Mouse (Mus musculus): Measurements from ENCODE around the gene Gpbar1. TPM values are rescaled to one million over a fixed set of nuclear protein-coding genes. Genes with fewer than 3 reads are reported as not detected.

Gene Gpbar1
- polyA plus RNA-seq, 1 experiment: not detected

DNA sequence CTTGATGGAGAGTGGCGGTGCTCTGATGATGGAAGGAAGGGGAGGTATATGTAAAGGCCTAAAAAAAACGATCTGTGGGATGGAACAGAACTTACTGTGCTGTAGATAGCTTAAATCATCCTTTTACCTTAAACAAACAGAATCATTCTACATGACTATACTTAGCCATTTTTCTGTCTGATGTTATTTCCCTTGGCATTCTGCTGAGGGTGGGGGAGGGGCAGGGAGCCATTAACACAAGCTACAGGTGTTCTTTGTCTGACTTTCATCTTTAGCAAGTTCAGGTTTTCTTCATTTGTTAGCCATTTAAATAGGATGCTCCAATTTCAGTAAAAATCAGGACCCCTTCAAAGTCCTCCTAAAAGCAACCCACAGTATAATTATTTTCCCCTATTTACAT, 32.8 kb upstream of the Gpbar1 start:
- no peaks in the 10 kb centered on the region for H3K27me3 ChIP-seq (ENCODE audit: control insufficient read depth, insufficient read depth, insufficient read length)
- no peak overlapping the region for H3K4me3 ChIP-seq (ENCODE audit: insufficient read depth, poor library complexity, severe bottlenecking)
- H3K79me2 ChIP-seq (ENCODE audit: control insufficient read depth, insufficient read depth): peaks cover 91% of the 10 kb centered on the region
- H3K36me3 ChIP-seq (ENCODE audit: control insufficient read depth, insufficient read depth): peaks cover 46% of the 10 kb centered on the region
- H3ac ChIP-seq (ENCODE audit: control insufficient read depth, insufficient read length, low read depth): no peak overlapping the region
- TF ChIP-seq CEBPB (IDR thresholded peaks at IDR 0.05; ENCODE audit: low read depth) (no peak), MYOG (IDR thresholded peaks at IDR 0.05; ENCODE audit: control insufficient read depth, extremely low read depth, insufficient read length) (no peak), MAX (IDR thresholded peaks at IDR 0.05) (no peak), MYOD1 (IDR thresholded peaks at IDR 0.05; ENCODE audit: control insufficient read depth, insufficient read length, low read depth) (no peak), CTCF (IDR thresholded peaks at IDR 0.05; ENCODE audit: control insufficient read depth, insufficient read depth, insufficient read length) (no peak), USF1 (IDR thresholded peaks at IDR 0.05; ENCODE audit: low read depth) (no peak), FOSL1 (IDR thresholded peaks at IDR 0.05; ENCODE audit: insufficient read depth, low read length, poor library complexity, severe bottlenecking) (no peak)
- H3K79me3 ChIP-seq (ENCODE audit: low read depth): peaks cover 77% of the 10 kb centered on the region

DNA sequence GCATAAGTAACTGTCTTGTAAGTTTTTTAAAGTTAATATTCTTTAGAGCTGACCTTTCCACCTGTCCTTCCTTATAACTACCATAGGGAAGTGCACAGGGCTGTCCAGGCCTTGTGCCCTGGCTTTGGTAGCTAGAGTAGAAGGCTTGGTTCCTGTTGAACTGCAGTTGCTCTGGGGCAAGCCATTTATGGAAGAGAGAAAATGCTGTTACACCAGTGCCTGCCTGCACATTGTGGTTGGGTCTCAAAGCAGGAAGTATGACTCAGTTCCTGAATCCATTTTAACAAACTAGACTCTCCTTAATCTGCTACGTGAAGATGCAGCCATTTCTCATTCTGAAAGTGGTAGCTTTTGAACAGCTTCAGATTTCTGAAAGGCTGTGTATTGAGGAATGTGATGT, 29.6 kb upstream of the Gpbar1 start:
- no peaks in the 10 kb centered on the region for H3K27me3 ChIP-seq (ENCODE audit: control insufficient read depth, insufficient read depth, insufficient read length)
- no peak overlapping the region for H3ac ChIP-seq (ENCODE audit: control insufficient read depth, insufficient read length, low read depth)
- no peak overlapping the region for H3K4me3 ChIP-seq (ENCODE audit: insufficient read depth, poor library complexity, severe bottlenecking)
- peaks cover 74% of the 10 kb centered on the region for H3K79me2 ChIP-seq (ENCODE audit: control insufficient read depth, insufficient read depth)
- TF ChIP-seq MYOD1 (IDR thresholded peaks at IDR 0.05; ENCODE audit: control insufficient read depth, insufficient read length, low read depth) (peak; percentile 69), MAX (IDR thresholded peaks at IDR 0.05) (no peak)
- peaks cover 48% of the 10 kb centered on the region for H3K79me3 ChIP-seq (ENCODE audit: low read depth)
- peaks cover 68% of the 10 kb centered on the region for H3K36me3 ChIP-seq (ENCODE audit: control insufficient read depth, insufficient read depth)

GRCm38 (mm10) chr1:74249331-74249980, 28.9 kb upstream of the Gpbar1 start:
- H3K27me3 ChIP-seq (ENCODE audit: control insufficient read depth, insufficient read depth, insufficient read length): no peaks in the 10 kb centered on the region
- H3K4me3 ChIP-seq (ENCODE audit: insufficient read depth, poor library complexity, severe bottlenecking): no peak overlapping the region
- peaks cover 74% of the 10 kb centered on the region for H3K36me3 ChIP-seq (ENCODE audit: control insufficient read depth, insufficient read depth)
- no peak for TF ChIP-seq FOSL1 (IDR thresholded peaks at IDR 0.05; ENCODE audit: insufficient read depth, low read length, poor library complexity, severe bottlenecking)
- no peak for TF ChIP-seq CTCF (IDR thresholded peaks at IDR 0.05; ENCODE audit: control insufficient read depth, insufficient read depth, insufficient read length)
- TF ChIP-seq USF1 (IDR thresholded peaks at IDR 0.05; ENCODE audit: low read depth): no peak
- no peak for TF ChIP-seq MYOD1 (IDR thresholded peaks at IDR 0.05; ENCODE audit: control insufficient read depth, insufficient read length, low read depth)
- TF ChIP-seq CEBPB (IDR thresholded peaks at IDR 0.05; ENCODE audit: low read depth): no peak
- no peak for TF ChIP-seq MAX (IDR thresholded peaks at IDR 0.05)
- TF ChIP-seq MYOG (IDR thresholded peaks at IDR 0.05; ENCODE audit: control insufficient read depth, extremely low read depth, insufficient read length): no peak
- H3ac ChIP-seq (ENCODE audit: control insufficient read depth, insufficient read length, low read depth): peak overlapping the region; percentile 40
- peaks cover 41% of the 10 kb centered on the region for H3K79me3 ChIP-seq (ENCODE audit: low read depth)
- H3K79me2 ChIP-seq (ENCODE audit: control insufficient read depth, insufficient read depth): peaks cover 67% of the 10 kb centered on the region

- H3K79me3 ChIP-seq (ENCODE audit: low read depth): peaks cover 37% of the 10 kb centered on the region
- no peak overlapping the region for H3ac ChIP-seq (ENCODE audit: control insufficient read depth, insufficient read length, low read depth)
- H3K79me2 ChIP-seq (ENCODE audit: control insufficient read depth, insufficient read depth): peaks cover 61% of the 10 kb centered on the region
- no peak for TF ChIP-seq USF1 (IDR thresholded peaks at IDR 0.05; ENCODE audit: low read depth)
- no peak for TF ChIP-seq FOSL1 (IDR thresholded peaks at IDR 0.05; ENCODE audit: insufficient read depth, low read length, poor library complexity, severe bottlenecking)
- no peak for TF ChIP-seq CEBPB (IDR thresholded peaks at IDR 0.05; ENCODE audit: low read depth)
- TF ChIP-seq MYOG (IDR thresholded peaks at IDR 0.05; ENCODE audit: control insufficient read depth, extremely low read depth, insufficient read length): no peak
- TF ChIP-seq MYOD1 (IDR thresholded peaks at IDR 0.05; ENCODE audit: control insufficient read depth, insufficient read length, low read depth): no peak
- TF ChIP-seq CTCF (IDR thresholded peaks at IDR 0.05; ENCODE audit: control insufficient read depth, insufficient read depth, insufficient read length): no peak
- no peak for TF ChIP-seq MAX (IDR thresholded peaks at IDR 0.05)
- no peak overlapping the region for H3K4me3 ChIP-seq (ENCODE audit: insufficient read depth, poor library complexity, severe bottlenecking)
- H3K36me3 ChIP-seq (ENCODE audit: control insufficient read depth, insufficient read depth): peaks cover 81% of the 10 kb centered on the region
- no peaks in the 10 kb centered on the region for H3K27me3 ChIP-seq (ENCODE audit: control insufficient read depth, insufficient read depth, insufficient read length)
Measured at GRCm38 (mm10) chr1:74250096-74250495, 28.3 kb upstream of the Gpbar1 start.

DNA sequence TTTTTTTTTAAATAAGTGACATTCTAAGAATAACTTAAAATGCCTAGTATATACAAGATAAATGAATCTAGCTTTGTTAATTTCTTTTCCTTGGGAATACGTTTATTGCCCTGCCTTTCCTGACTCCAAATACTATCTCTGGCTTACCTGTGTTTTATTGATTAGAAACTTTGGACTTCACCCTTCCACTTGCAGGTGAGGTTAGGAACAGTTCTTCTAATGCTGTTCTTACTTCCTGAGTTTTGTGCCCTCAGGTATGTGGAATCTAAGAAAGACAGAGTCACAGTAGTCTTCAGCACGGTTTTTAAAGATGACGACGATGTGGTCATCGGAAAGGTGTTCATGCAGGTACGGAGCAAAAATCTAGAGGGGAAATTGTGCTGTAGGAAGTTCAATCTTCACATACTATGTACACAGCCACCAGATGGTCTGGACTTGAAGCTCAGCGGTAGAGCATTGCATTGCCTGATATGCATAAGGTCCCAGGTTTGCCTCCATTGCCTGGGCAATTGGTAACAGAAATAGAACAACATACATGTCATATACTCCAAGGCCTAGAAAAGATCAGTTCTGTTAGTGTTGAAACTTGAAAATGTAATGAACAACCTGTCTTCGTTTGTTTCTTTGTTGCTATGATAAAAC, 22.5 kb upstream of the Gpbar1 start:
- H3K79me3 ChIP-seq (ENCODE audit: low read depth): peaks cover 11% of the 10 kb centered on the region
- H3K36me3 ChIP-seq (ENCODE audit: control insufficient read depth, insufficient read depth): peaks cover 91% of the 10 kb centered on the region
- H3K27me3 ChIP-seq (ENCODE audit: control insufficient read depth, insufficient read depth, insufficient read length): no peaks in the 10 kb centered on the region
- TF ChIP-seq CEBPB (IDR thresholded peaks at IDR 0.05; ENCODE audit: low read depth) (no peak), MYOD1 (IDR thresholded peaks at IDR 0.05; ENCODE audit: control insufficient read depth, insufficient read length, low read depth) (no peak), FOSL1 (IDR thresholded peaks at IDR 0.05; ENCODE audit: insufficient read depth, low read length, poor library complexity, severe bottlenecking) (no peak), MYOG (IDR thresholded peaks at IDR 0.05; ENCODE audit: control insufficient read depth, extremely low read depth, insufficient read length) (no peak), USF1 (IDR thresholded peaks at IDR 0.05; ENCODE audit: low read depth) (no peak), CTCF (IDR thresholded peaks at IDR 0.05; ENCODE audit: control insufficient read depth, insufficient read depth, insufficient read length) (no peak), MAX (IDR thresholded peaks at IDR 0.05) (no peak)
- no peak overlapping the region for H3K4me3 ChIP-seq (ENCODE audit: insufficient read depth, poor library complexity, severe bottlenecking)
- no peak overlapping the region for H3ac ChIP-seq (ENCODE audit: control insufficient read depth, insufficient read length, low read depth)
- H3K79me2 ChIP-seq (ENCODE audit: control insufficient read depth, insufficient read depth): peaks cover 46% of the 10 kb centered on the region

Measured in C2C12 (cell line).